Mouse (Mus musculus) heart, embryonic 11.5 days (tissue): ENCODE results near the gene Htr1d. TPM values are rescaled to one million over a fixed set of nuclear protein-coding genes. Genes with fewer than 3 reads are reported as not detected.
A peak's percentile ranks its signal among the peaks of the same experiment; 100 is the strongest.

Source experiments
- ATAC-seq: fragments of 200-750 bp; cut with Nextera tagmentation; replicated peaks from 2 replicates; pipeline ENCODE4 v1.8.0; 2017; ENCODE audit warnings: moderate library complexity; ENCODE audit not compliant: insufficient number of reproducible peaks, low FRiP score, low TSS enrichment
- H3K27ac ChIP-seq: fragments of 300-500 bp; sonication (generic); 2 replicates; pipeline ENCODE4 v1.5.1; 2014; ENCODE audit warnings: mild to moderate bottlenecking, low read depth, low read length
- H3K27me3 ChIP-seq: fragments of 300-500 bp; sonication (generic); 2 replicates; pipeline ENCODE4 v1.6.1; 2014; ENCODE audit warnings: mild to moderate bottlenecking, low read length, mixed read lengths; ENCODE audit not compliant: control insufficient read depth, insufficient read depth
- H3K36me3 ChIP-seq: fragments of 300-500 bp; sonication (generic); 2 replicates; pipeline ENCODE4 v1.6.1; 2014; ENCODE audit warnings: mild to moderate bottlenecking, low read length, moderate library complexity, mixed read lengths; ENCODE audit not compliant: control insufficient read depth, insufficient read depth
- H3K4me1 ChIP-seq: fragments of 300-500 bp; sonication (generic); 2 replicates; pipeline ENCODE4 v1.6.1; 2014; ENCODE audit warnings: low read length; ENCODE audit not compliant: control insufficient read depth, insufficient read depth
- H3K4me2 ChIP-seq: fragments of 300-500 bp; sonication (generic); 2 replicates; pipeline ENCODE4 v1.6.1; 2014; ENCODE audit warnings: mild to moderate bottlenecking, moderate library complexity
- H3K4me3 ChIP-seq: fragments of 300-500 bp; sonication (generic); 2 replicates; pipeline ENCODE4 v1.5.1; 2014; ENCODE audit warnings: low read depth, low read length
- H3K9ac ChIP-seq: fragments of 300-500 bp; sonication (generic); 2 replicates; pipeline ENCODE4 v1.6.1; 2014; ENCODE audit warnings: mild to moderate bottlenecking, low read depth, low read length, moderate library complexity
- H3K9me3 ChIP-seq: fragments of 300-500 bp; sonication (generic); replicated peaks from 2 replicates; pipeline ENCODE4 v1.6.1; 2016; ENCODE audit warnings: low read length; ENCODE audit not compliant: control insufficient read depth
- WGBS: fragments of 180-500 bp; shearing (Covaris S2); extraction: QIAGEN DNeasy Blood & Tissue Kit; methylation state at CpG from one replicate; pipeline ENCODE4 v1.1.7; 2014; ENCODE audit not compliant: insufficient replicate concordance; 5-methylcytosine and 5-hydroxymethylcytosine counted together
- polyA plus RNA-seq: library from polyadenylated mRNA; unstranded; fragments of >200 nt; fragmentation: Nextera tagmentation; extraction: Ambion mirVana; gene quantifications from 2 replicates; pipeline ENCODE4 v1.2.1, GENCODE M21; 2014

Htr1d gene
- polyA plus RNA-seq, 1 experiment from 2014 or later, result not detected

- Histone ChIP-seq H3K9me3 (no peaks in the 10 kb centered on the region), H3K4me1 (peaks cover 7% of the 10 kb centered on the region), H3K4me3 (no peak overlapping the region), H3K9ac (no peak overlapping the region), H3K4me2 (no peak overlapping the region), H3K27me3 (no peaks in the 10 kb centered on the region), H3K36me3 (no peaks in the 10 kb centered on the region), H3K27ac (no peak overlapping the region)
- no peak for ATAC-seq
- WGBS, result 80% methylated on average over 6 of the region's 6 CpGs
Observed at GRCm38 (mm10) chr4:136456516-136457218, 33.3 kb downstream of the Htr1d start.

- Histone ChIP-seq H3K27me3 (peaks cover 3% of the 10 kb centered on the region; the same call in 1 of the 2 replicates), H3K4me1 (peaks cover 10% of the 10 kb centered on the region)
- 75% methylated on average over 7 of the region's 7 CpGs for WGBS
Observed at GRCm38 (mm10) chr4:136458276-136458675, 35.0 kb downstream of the Htr1d start.

GRCm38 (mm10) chr4:136459210-136459609 lies 35.9 kb downstream of the Htr1d start:
- H3K4me1 ChIP-seq, result peaks cover 13% of the 10 kb centered on the region
- H3K9ac ChIP-seq, result no peak overlapping the region
- H3K4me3 ChIP-seq, result no peak overlapping the region
- H3K4me2 ChIP-seq, result no peak overlapping the region
- no peaks in the 10 kb centered on the region for H3K9me3 ChIP-seq
- WGBS, result 81% methylated on average over 12 of the region's 12 CpGs
- no peak for ATAC-seq
- H3K36me3 ChIP-seq, result no peaks in the 10 kb centered on the region
- H3K27me3 ChIP-seq, result peaks cover 5% of the 10 kb centered on the region; the same call in 1 of the 2 replicates
- no peak overlapping the region for H3K27ac ChIP-seq

More at GRCm38 (mm10) chr4:136458276-136458675, 35.0 kb downstream of the Htr1d start:
- no peak overlapping the region for H3K4me3 ChIP-seq
- no peaks in the 10 kb centered on the region for H3K36me3 ChIP-seq
- ATAC-seq, result no peak
- no peaks in the 10 kb centered on the region for H3K9me3 ChIP-seq
- no peak overlapping the region for H3K9ac ChIP-seq
- no peak overlapping the region for H3K4me2 ChIP-seq
- no peak overlapping the region for H3K27ac ChIP-seq

GRCm38 (mm10) chr4:136461206-136461605 lies 37.9 kb downstream of the Htr1d start:
- peaks cover 12% of the 10 kb centered on the region for H3K4me1 ChIP-seq
- H3K9ac ChIP-seq, result no peak overlapping the region
- peaks cover 5% of the 10 kb centered on the region; the same call in 1 of the 2 replicates for H3K27me3 ChIP-seq
- WGBS, result 38% methylated on average over 4 of the region's 4 CpGs
- no peak overlapping the region for H3K4me3 ChIP-seq
- no peak overlapping the region for H3K27ac ChIP-seq
- no peaks in the 10 kb centered on the region for H3K36me3 ChIP-seq
- no peak for ATAC-seq
- no peaks in the 10 kb centered on the region for H3K9me3 ChIP-seq
- no peak overlapping the region for H3K4me2 ChIP-seq

GRCm38 (mm10) chr4:136461761-136462085 lies 38.4 kb downstream of the Htr1d start:
- no peaks in the 10 kb centered on the region for H3K9me3 ChIP-seq
- 15% methylated on average over 6 of the region's 6 CpGs for WGBS
- H3K36me3 ChIP-seq, result no peaks in the 10 kb centered on the region
- H3K4me2 ChIP-seq, result peak overlapping the region; percentile 98
- H3K4me3 ChIP-seq, result peak overlapping the region; percentile 71
- H3K9ac ChIP-seq, result peak overlapping the region; percentile 76
- H3K4me1 ChIP-seq, result peaks cover 14% of the 10 kb centered on the region
- peak overlapping the region; percentile 74 for H3K27ac ChIP-seq
- ATAC-seq, result no peak
- H3K27me3 ChIP-seq, result peaks cover 5% of the 10 kb centered on the region; the same call in 1 of the 2 replicates

- Histone ChIP-seq H3K4me3 (peak within 1 kb of the TSS; percentile 71), H3K4me2 (peak within 1 kb of the TSS; percentile 98), H3K27me3 (peaks cover 5% of the 10 kb centered on the region; the same call in 1 of the 2 replicates), H3K9me3 (no peaks in the 10 kb centered on the region), H3K4me1 (peaks cover 14% of the 10 kb centered on the region), H3K27ac (peak within 1 kb of the TSS; percentile 74), H3K36me3 (no peaks in the 10 kb centered on the region), H3K9ac (peak within 1 kb of the TSS; percentile 76)
- ATAC-seq, result peak; percentile 73
- WGBS, result under 1% methylated on average over 63 of the region's 64 CpGs
Observed at GRCm38 (mm10) chr4:136462086-136462838, 38.9 kb downstream of the Htr1d start, which contains the start of gene 6030445D17Rik. 6030445D17Rik (plus strand) TSS chr4:136462250.

GRCm38 (mm10) chr4:136462839-136463178 lies 39.5 kb downstream of the Htr1d start:
- H3K4me3 ChIP-seq, result peak overlapping the region; percentile 71
- H3K27me3 ChIP-seq, result peaks cover 5% of the 10 kb centered on the region; the same call in 1 of the 2 replicates
- WGBS, result under 1% methylated on average over 8 of the region's 8 CpGs
- H3K9ac ChIP-seq, result peak overlapping the region; percentile 76
- H3K4me1 ChIP-seq, result peaks cover 14% of the 10 kb centered on the region
- H3K27ac ChIP-seq, result peak overlapping the region; percentile 74
- peak; percentile 32; the same call in 1 of the 2 replicates for ATAC-seq
- H3K4me2 ChIP-seq, result peak overlapping the region; percentile 98
- H3K36me3 ChIP-seq, result no peaks in the 10 kb centered on the region
- no peaks in the 10 kb centered on the region for H3K9me3 ChIP-seq

- Histone ChIP-seq H3K36me3 (no peaks in the 10 kb centered on the region), H3K4me2 (peak overlapping the region; percentile 98), H3K4me3 (peak overlapping the region; percentile 71), H3K4me1 (peaks cover 14% of the 10 kb centered on the region), H3K27me3 (peaks cover 5% of the 10 kb centered on the region; the same call in 1 of the 2 replicates), H3K27ac (no peak overlapping the region), H3K9me3 (no peaks in the 10 kb centered on the region), H3K9ac (no peak overlapping the region)
- 20% methylated on average over 9 of the region's 9 CpGs for WGBS
- ATAC-seq, result no peak
Observed at GRCm38 (mm10) chr4:136463436-136463835, 40.1 kb downstream of the Htr1d start.
